In the genomic region with DNA sequence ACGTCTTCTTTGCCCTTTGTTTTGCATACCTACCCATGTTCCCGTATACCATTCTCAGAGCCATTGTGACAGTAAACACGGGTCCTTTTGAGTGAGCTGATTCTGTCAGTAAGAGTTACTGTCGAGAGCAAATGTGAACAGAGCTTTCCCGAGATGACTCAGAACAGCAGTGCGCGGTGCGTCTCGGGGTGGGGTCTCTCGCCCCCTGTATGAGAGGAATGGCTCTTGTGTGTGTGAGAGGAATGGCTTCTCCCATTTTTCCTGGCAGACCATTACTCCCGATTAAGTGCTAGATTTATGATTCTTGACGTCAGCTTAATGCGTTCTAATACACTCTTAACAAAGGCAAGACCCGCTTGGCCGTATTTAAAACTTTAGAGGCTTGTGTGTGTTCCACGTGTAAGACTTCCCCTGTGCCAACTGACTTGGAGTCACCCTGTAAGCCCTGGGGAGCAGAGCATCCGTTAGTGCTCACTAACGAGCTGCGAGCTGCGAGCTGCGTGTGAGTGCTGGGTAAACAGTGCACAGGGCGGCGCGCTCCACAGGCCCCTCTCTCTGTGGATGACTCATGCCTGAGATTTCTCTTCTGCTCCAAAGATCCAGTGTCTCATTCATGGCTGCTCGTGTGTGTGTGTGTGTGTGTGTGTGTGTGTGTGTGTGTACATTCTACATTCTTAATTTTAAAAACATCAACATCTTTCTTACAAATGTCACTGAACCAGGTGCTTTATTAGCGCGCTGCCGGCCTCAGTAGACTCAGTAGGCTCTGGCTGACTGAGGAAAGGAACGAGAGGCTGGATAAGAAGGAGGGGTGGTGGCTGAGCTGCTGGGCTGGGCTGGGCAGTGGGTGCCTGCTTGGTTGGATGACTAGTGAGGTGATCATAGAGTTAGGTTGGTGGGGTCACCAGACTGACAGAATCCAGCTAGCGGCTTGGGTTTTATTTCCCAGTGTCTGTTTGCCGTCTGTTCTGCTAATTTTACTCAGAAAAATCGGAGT, we compare ENCODE assay signal across 8 mouse cellular contexts. TPM values are rescaled to one million over a fixed set of nuclear protein-coding genes. Genes with fewer than 3 reads are reported as not detected.
DNase-seq lines count a peak whose midpoint lies in the region; ATAC-seq and TF ChIP-seq lines count a peak whose summit lies in the region.

No protein-coding gene starts in this region.

- no peaks in the 10 kb centered on the region for H3K27me3 ChIP-seq in kidney, postnatal 0 days (ENCODE audit: insufficient read depth, low read length)
- no peaks in the 10 kb centered on the region for H3K27me3 ChIP-seq in Patski
- no peaks in the 10 kb centered on the region; the same call in 1 of the 2 replicates for H3K27me3 ChIP-seq in embryonic facial prominence, embryonic 14.5 days (replicated peaks; ENCODE audit: control insufficient read depth, insufficient read depth, low read length)
- 0 out of 2 replicates have a peak, but pooled peaks cover 2% of the 10 kb centered on the region for H3K27me3 ChIP-seq in lung, postnatal 0 days (replicated peaks; ENCODE audit: insufficient read depth, low read length)

- 0 out of 2 replicates have a peak, but pooled peaks cover 4% of the 10 kb centered on the region for H3K4me1 ChIP-seq in kidney, postnatal 0 days (replicated peaks; ENCODE audit: insufficient read depth, low read length)
- H3K4me1 ChIP-seq in embryonic facial prominence, embryonic 14.5 days (ENCODE audit: control insufficient read depth, insufficient read depth, low read length): no peaks in the 10 kb centered on the region
- no peaks in the 10 kb centered on the region for H3K4me1 ChIP-seq in lung, postnatal 0 days (ENCODE audit: insufficient read depth, low read depth, low read length)

- DNase-seq in kidney, postnatal 0 days (ENCODE audit: low spot score): peak; percentile 71
- no peak for DNase-seq in kidney, postnatal 25 days
- DNase-seq in Patski (ENCODE audit: low read depth, low spot score): no peak
- DNase-seq in embryonic facial prominence, embryonic 14.5 days (ENCODE audit: low spot score): peak; percentile 72
- peak; percentile 92 for DNase-seq in lung, postnatal 0 days (ENCODE audit: low spot score)
- peak; percentile 13 for DNase-seq in yolk sac, embryonic 10.5 days (ENCODE audit: low spot score)
- DNase-seq in cerebellum, adult 9-11 months: no peak
- no peak for DNase-seq in cerebellum, postnatal 10 days

- CTCF ChIA-PET in Patski (lab: Charles Lee): interaction anchor here (1.7 to 4.9 kb wide), 2 partner anchors 12 to 18 kb away, joined by 6 to 30 read pairs; partner anchors contain the start of gene Slc4a8

- 0 out of 2 replicates have a peak overlapping the region, but pooled peaks have one; percentile 1 for H3K4me2 ChIP-seq in kidney, postnatal 0 days (ENCODE audit: low read length)
- no peak overlapping the region for H3K4me2 ChIP-seq in embryonic facial prominence, embryonic 14.5 days (ENCODE audit: low read depth, low read length)
- H3K4me2 ChIP-seq in lung, postnatal 0 days (replicated peaks; ENCODE audit: low read depth, low read length): 0 out of 2 replicates have a peak overlapping the region, but pooled peaks have one; percentile 8

- POLR2A ChIA-PET in Patski (lab: Charles Lee): interaction anchor here (1.1 to 1.9 kb wide), 2 partner anchors 13 to 15 kb away, joined by 3 to 5 read pairs; no protein-coding TSS in a partner anchor

- no peak for TF ChIP-seq CTCF in kidney, postnatal 0 days (IDR thresholded peaks at IDR 0.05; ENCODE audit: low read depth)
- TF ChIP-seq CTCF in Patski (IDR thresholded peaks at IDR 0.05): no peak
- TF ChIP-seq CTCF in lung, postnatal 0 days (IDR thresholded peaks at IDR 0.05): no peak; the same call in 1 of the 2 replicates

- TF ChIP-seq EP300 in lung, postnatal 0 days (IDR thresholded peaks at IDR 0.05): no peak

- ATAC-seq in kidney, postnatal 0 days (replicated peaks; ENCODE audit: low FRiP score, low read depth): 0 out of 2 replicates have a peak, but pooled peaks have one; percentile 62
- ATAC-seq in Patski: peak; percentile 58
- ATAC-seq in embryonic facial prominence, embryonic 14.5 days (ENCODE audit: low read depth): peak; percentile 69; the same call in 1 of the 2 replicates
- ATAC-seq in lung, postnatal 0 days: peak; percentile 93

- H3K27ac ChIP-seq in kidney, postnatal 0 days: no peak overlapping the region
- H3K27ac ChIP-seq in embryonic facial prominence, embryonic 14.5 days (replicated peaks; ENCODE audit: low read depth, low read length): no peak overlapping the region
- H3K27ac ChIP-seq in lung, postnatal 0 days (ENCODE audit: low read length): no peak overlapping the region

- WGBS in kidney, postnatal 0 days: 31% methylated on average over 32 of the region's 32 CpGs
- 64% methylated on average over 32 of the region's 32 CpGs for WGBS in embryonic facial prominence, embryonic 14.5 days
- WGBS in lung, postnatal 0 days: 29% methylated on average over 32 of the region's 32 CpGs

- in situ Hi-C loops in Patski (cut with MboI; ENCODE audit: low pct_unique_long_range_greater_than_20kb): no loop called here

- H3K4me3 ChIP-seq in kidney, postnatal 0 days (replicated peaks; ENCODE audit: low read depth, low read length): no peak overlapping the region
- H3K4me3 ChIP-seq in embryonic facial prominence, embryonic 14.5 days (ENCODE audit: low read depth, low read length): no peak overlapping the region
- no peak overlapping the region for H3K4me3 ChIP-seq in lung, postnatal 0 days (ENCODE audit: low read depth, low read length)

- no peaks in the 10 kb centered on the region for H3K36me3 ChIP-seq in kidney, postnatal 0 days (ENCODE audit: insufficient read depth, low read length)
- no peaks in the 10 kb centered on the region for H3K36me3 ChIP-seq in embryonic facial prominence, embryonic 14.5 days (ENCODE audit: control insufficient read depth, insufficient read depth, low read length)
- no peaks in the 10 kb centered on the region for H3K36me3 ChIP-seq in lung, postnatal 0 days (ENCODE audit: insufficient read depth, low read length)

- no peak overlapping the region for H3K9ac ChIP-seq in kidney, postnatal 0 days (ENCODE audit: low read depth, low read length)
- no peak overlapping the region for H3K9ac ChIP-seq in embryonic facial prominence, embryonic 14.5 days (ENCODE audit: low read depth, low read length)
- H3K9ac ChIP-seq in lung, postnatal 0 days (replicated peaks; ENCODE audit: low read depth): no peak overlapping the region

- no peaks in the 10 kb centered on the region for H3K9me3 ChIP-seq in kidney, postnatal 0 days (replicated peaks; ENCODE audit: low read length)
- no peaks in the 10 kb centered on the region for H3K9me3 ChIP-seq in embryonic facial prominence, embryonic 14.5 days (ENCODE audit: control insufficient read depth, low read length)
- H3K9me3 ChIP-seq in lung, postnatal 0 days (ENCODE audit: low read length): no peaks in the 10 kb centered on the region

RNA-seq across cellular contexts. Expression of gene Slc4a8, which starts 15.8 kb away (rescaled TPM):
- polyA plus RNA-seq in kidney, postnatal 0 days (2015; fragmentation: Nextera tagmentation; extraction: Ambion mirVana): 7.5 and 9.5 TPM in 2 replicates
- polyA plus RNA-seq in Patski (2021): 13.1 TPM
- 3.1 and 4.3 TPM in 2 replicates for polyA plus RNA-seq in embryonic facial prominence, embryonic 14.5 days (2014; fragmentation: Nextera tagmentation; extraction: Ambion mirVana)
- polyA plus RNA-seq in lung, postnatal 0 days (2015; fragmentation: Nextera tagmentation; extraction: Ambion mirVana): 3.9 and 5.5 TPM in 2 replicates

RNA-seq across cellular contexts. Expression of gene Galnt6, which starts 48.1 kb away (rescaled TPM):
- polyA plus RNA-seq in kidney, postnatal 0 days (2015; fragmentation: Nextera tagmentation; extraction: Ambion mirVana): 1.2 and 1.3 TPM in 2 replicates
- polyA plus RNA-seq in Patski (2021): 0.03 TPM
- 1.5 and 2.1 TPM in 2 replicates for polyA plus RNA-seq in embryonic facial prominence, embryonic 14.5 days (2014; fragmentation: Nextera tagmentation; extraction: Ambion mirVana)
- 1.2 TPM in 2 replicates for polyA plus RNA-seq in lung, postnatal 0 days (2015; fragmentation: Nextera tagmentation; extraction: Ambion mirVana)

Comparison
In these comparisons a context has a peak if more than half of its experiments do, and no peak if none do; other contexts are left out.
1. DNase-seq: peak in kidney, postnatal 0 days (single experiment), embryonic facial prominence, embryonic 14.5 days (single experiment), lung, postnatal 0 days (single experiment) and yolk sac, embryonic 10.5 days (single experiment); none in kidney, postnatal 25 days (0 of 2), Patski (single experiment), cerebellum, adult 9-11 months (single experiment) and cerebellum, postnatal 10 days (0 of 2).
2. Peak in every context shown above with its lines, with median percentiles within 50 percentile points of each other: ATAC-seq.